Mouse (Mus musculus): Measurements from ENCODE around the gene Hoxa1. TPM values are rescaled to one million over a fixed set of nuclear protein-coding genes. Genes with fewer than 3 reads are reported as not detected.

Hoxa1 gene
- polyA plus RNA-seq, 1 experiment, result 2.0 TPM

DNA sequence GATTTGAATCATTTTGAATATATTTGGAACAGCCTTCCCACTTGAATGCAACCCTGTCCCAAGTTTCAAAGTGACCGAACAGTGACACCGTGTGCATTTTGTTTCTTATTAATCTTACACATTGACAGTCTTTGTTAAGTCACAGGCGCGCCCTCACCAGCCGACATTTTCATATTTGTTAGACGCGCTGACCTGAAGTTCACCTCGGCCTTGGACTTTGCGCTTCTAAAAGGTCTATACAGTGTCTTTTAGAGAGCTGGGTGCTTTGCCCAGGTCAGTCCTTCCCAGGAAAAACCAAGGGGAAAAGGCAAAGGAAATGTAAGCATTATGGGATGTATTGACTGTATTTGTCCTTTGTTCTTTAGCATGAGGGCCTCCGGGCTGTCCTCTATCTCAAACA, 36.6 kb upstream of the Hoxa1 start:
- no peaks in the 10 kb centered on the region for H3K36me3 ChIP-seq (ENCODE audit: control insufficient read depth, insufficient read depth)
- no peak for TF ChIP-seq TCF3 (IDR thresholded peaks at IDR 0.05; ENCODE audit: insufficient read length, low read depth)
- no peak for TF ChIP-seq CEBPB (IDR thresholded peaks at IDR 0.05; ENCODE audit: insufficient read depth, poor library complexity, severe bottlenecking)
- no peak for TF ChIP-seq E2F4 (IDR thresholded peaks at IDR 0.05; ENCODE audit: insufficient read depth)
- TF ChIP-seq POLR2AphosphoS2 (IDR thresholded peaks at IDR 0.05; ENCODE audit: insufficient read length, low read depth), result no peak
- TF ChIP-seq MAX (IDR thresholded peaks at IDR 0.05; ENCODE audit: low read depth), result no peak
- TF ChIP-seq SRF (IDR thresholded peaks at IDR 0.05; ENCODE audit: control insufficient read depth, insufficient read length, low read depth), result no peak
- TF ChIP-seq MYOG (IDR thresholded peaks at IDR 0.05; ENCODE audit: control insufficient read depth in 1 of 3, insufficient read depth in 1 of 3, insufficient read length in 2 of 3, low read depth in 2 of 3), result no peak
- no peak for TF ChIP-seq REST (IDR thresholded peaks at IDR 0.05; ENCODE audit: insufficient read depth, insufficient read length)
- no peak for TF ChIP-seq USF1 (IDR thresholded peaks at IDR 0.05; ENCODE audit: low read depth)
- no peak for TF ChIP-seq POLR2A (IDR thresholded peaks at IDR 0.05; ENCODE audit: insufficient read length, low read depth)
- no peak for TF ChIP-seq MYOD1 (IDR thresholded peaks at IDR 0.05; ENCODE audit: control insufficient read depth in 1 of 3, insufficient read length in 2 of 3, low read depth in 2 of 3)
- H3K79me2 ChIP-seq (ENCODE audit: control insufficient read depth, insufficient read depth), result peaks cover 4% of the 10 kb centered on the region
- H3ac ChIP-seq (ENCODE audit: control insufficient read depth, insufficient read length), result no peak overlapping the region
- no peak overlapping the region for H3K4me2 ChIP-seq (ENCODE audit: low read depth)
- no peaks in the 10 kb centered on the region for H3K27me3 ChIP-seq (ENCODE audit: control insufficient read depth, insufficient read depth, insufficient read length)
- H3K4me3 ChIP-seq, result no peak overlapping the region

DNA sequence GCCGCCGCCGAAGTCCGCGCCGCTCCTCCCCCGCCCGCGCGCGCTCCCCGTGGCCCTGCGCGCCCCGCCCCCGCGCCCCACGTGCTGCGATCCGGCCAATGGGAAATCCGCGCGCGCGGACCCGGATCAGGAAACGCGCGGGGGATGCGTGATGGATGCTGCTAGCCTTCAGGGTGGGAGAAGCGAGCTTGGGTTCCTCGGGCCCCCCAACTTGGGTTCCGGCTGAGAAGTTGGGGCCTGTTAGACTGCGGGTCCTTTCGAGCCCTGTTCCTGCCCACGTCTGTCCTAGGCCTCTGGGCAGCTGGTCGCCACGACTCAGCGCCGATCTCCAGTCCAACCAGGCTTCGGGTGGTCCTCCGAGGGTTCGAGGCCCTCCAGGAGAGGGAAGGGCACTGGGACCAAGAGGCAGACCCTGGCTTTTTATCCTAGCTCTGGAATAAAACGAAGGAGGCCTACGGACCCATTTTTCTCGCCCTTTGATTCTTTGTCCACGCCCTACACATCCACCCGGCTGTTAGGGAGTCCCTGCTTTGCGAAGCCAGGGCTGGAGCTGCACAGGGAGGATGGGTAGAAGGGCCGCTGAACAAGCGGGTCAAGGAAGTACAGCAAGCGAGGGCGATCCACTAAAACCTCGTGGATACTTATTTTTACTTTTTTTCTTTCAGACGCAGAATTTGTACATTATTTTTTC, 33.9 kb upstream of the Hoxa1 start:
- H3K27me3 ChIP-seq (ENCODE audit: control insufficient read depth, insufficient read depth, insufficient read length), result no peaks in the 10 kb centered on the region
- TF ChIP-seq POLR2AphosphoS2 (IDR thresholded peaks at IDR 0.05; ENCODE audit: insufficient read length, low read depth), result peak; percentile 57
- peak; percentile 59 for TF ChIP-seq E2F4 (IDR thresholded peaks at IDR 0.05; ENCODE audit: insufficient read depth)
- no peak for TF ChIP-seq MYOD1 (IDR thresholded peaks at IDR 0.05; ENCODE audit: control insufficient read depth in 1 of 3, insufficient read length in 2 of 3, low read depth in 2 of 3)
- no peak for TF ChIP-seq TCF12 (IDR thresholded peaks at IDR 0.05; ENCODE audit: insufficient read depth, poor library complexity, severe bottlenecking)
- no peak for TF ChIP-seq MAX (IDR thresholded peaks at IDR 0.05; ENCODE audit: low read depth)
- TF ChIP-seq POLR2A (IDR thresholded peaks at IDR 0.05; ENCODE audit: insufficient read length, low read depth), result peak; percentile 54
- TF ChIP-seq USF1 (IDR thresholded peaks at IDR 0.05; ENCODE audit: low read depth), result peak; percentile 93
- no peak for TF ChIP-seq CEBPB (IDR thresholded peaks at IDR 0.05; ENCODE audit: insufficient read depth, poor library complexity, severe bottlenecking)
- TF ChIP-seq MYOG (IDR thresholded peaks at IDR 0.05; ENCODE audit: control insufficient read depth in 1 of 3, insufficient read depth in 1 of 3, insufficient read length in 2 of 3, low read depth in 2 of 3), result no peak
- peak overlapping the region; percentile 84 for H3K4me2 ChIP-seq (ENCODE audit: low read depth)
- peaks cover 4% of the 10 kb centered on the region for H3K79me2 ChIP-seq (ENCODE audit: control insufficient read depth, insufficient read depth)
- H3K36me3 ChIP-seq (ENCODE audit: control insufficient read depth, insufficient read depth), result no peaks in the 10 kb centered on the region
- peak overlapping the region; percentile 0 for H3ac ChIP-seq (ENCODE audit: control insufficient read depth, insufficient read length)
- H3K4me3 ChIP-seq, result peak overlapping the region; percentile 47

DNA sequence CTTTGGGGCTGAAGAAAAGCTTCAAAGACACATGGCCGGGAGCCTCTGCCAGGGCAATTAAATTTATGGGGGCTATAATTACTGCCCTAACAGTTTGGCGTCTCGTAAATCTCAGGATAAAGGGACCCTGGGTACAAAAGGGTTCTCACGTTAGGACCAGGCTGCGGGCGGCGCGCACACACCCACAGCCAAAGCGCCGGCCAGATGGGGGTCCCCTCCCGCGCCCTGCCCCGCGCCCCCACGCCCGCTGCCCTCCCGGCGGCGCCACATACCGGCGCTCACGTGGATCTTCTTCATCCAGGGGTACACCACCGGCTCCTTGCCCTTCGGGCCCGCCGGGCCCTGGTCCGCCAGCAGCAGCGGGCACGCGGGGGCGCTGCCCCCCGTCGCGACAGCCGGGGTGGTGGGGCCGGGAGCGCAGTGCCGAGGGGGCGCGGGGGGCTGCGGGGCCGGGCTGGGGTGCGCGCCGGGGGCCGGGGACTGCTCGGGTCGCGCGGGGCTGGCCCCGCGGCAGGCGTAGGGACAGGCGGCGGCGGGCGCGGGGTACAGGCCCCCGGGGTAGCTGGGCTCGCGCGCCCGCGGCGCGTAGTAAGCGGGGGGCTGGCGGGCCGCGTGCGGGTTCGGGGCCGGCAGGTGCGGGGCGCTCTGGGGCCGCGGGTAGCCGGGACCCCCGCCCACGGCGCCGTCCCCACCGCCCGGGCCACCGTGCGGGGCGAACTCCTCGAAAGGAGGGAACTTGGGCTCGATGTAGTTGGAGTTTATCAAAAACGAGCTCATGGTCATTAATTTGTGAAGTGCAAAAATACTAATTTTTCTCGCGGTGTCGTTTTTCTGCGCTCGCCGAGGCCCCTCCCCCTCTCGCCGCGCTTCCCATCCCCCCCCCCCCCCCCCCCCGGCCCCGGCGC, 33.0 kb upstream of the Hoxa1 start, which contains the start of gene Hoxa4:
Hoxa4 (minus strand) TSS at position 848 of the 905 bp plus-strand sequence.
- Histone ChIP-seq H3ac (ENCODE audit: control insufficient read depth, insufficient read length) (peak within 1 kb of the TSS; percentile 0), H3K27me3 (ENCODE audit: control insufficient read depth, insufficient read depth, insufficient read length) (no peaks in the 10 kb centered on the region), H3K4me2 (ENCODE audit: low read depth) (peak within 1 kb of the TSS; percentile 84), H3K36me3 (ENCODE audit: control insufficient read depth, insufficient read depth) (no peaks in the 10 kb centered on the region), H3K4me3 (peak within 1 kb of the TSS; percentile 47), H3K79me2 (ENCODE audit: control insufficient read depth, insufficient read depth) (peaks cover 4% of the 10 kb centered on the region)
- TF ChIP-seq USF1 (IDR thresholded peaks at IDR 0.05; ENCODE audit: low read depth) (no peak), TCF12 (IDR thresholded peaks at IDR 0.05; ENCODE audit: insufficient read depth, poor library complexity, severe bottlenecking) (no peak), POLR2A (IDR thresholded peaks at IDR 0.05; ENCODE audit: insufficient read length, low read depth) (no peak), POLR2AphosphoS2 (IDR thresholded peaks at IDR 0.05; ENCODE audit: insufficient read length, low read depth) (no peak), MYOD1 (IDR thresholded peaks at IDR 0.05; ENCODE audit: control insufficient read depth in 1 of 3, insufficient read length in 2 of 3, low read depth in 2 of 3) (no peak), MAX (IDR thresholded peaks at IDR 0.05; ENCODE audit: low read depth) (no peak), CEBPB (IDR thresholded peaks at IDR 0.05; ENCODE audit: insufficient read depth, poor library complexity, severe bottlenecking) (no peak), REST (IDR thresholded peaks at IDR 0.05; ENCODE audit: insufficient read depth, insufficient read length) (no peak), E2F4 (IDR thresholded peaks at IDR 0.05; ENCODE audit: insufficient read depth) (no peak), SRF (IDR thresholded peaks at IDR 0.05; ENCODE audit: control insufficient read depth, insufficient read length, low read depth) (no peak), MYOG (IDR thresholded peaks at IDR 0.05; ENCODE audit: control insufficient read depth in 1 of 3, insufficient read depth in 1 of 3, insufficient read length in 2 of 3, low read depth in 2 of 3) (no peak)

DNA sequence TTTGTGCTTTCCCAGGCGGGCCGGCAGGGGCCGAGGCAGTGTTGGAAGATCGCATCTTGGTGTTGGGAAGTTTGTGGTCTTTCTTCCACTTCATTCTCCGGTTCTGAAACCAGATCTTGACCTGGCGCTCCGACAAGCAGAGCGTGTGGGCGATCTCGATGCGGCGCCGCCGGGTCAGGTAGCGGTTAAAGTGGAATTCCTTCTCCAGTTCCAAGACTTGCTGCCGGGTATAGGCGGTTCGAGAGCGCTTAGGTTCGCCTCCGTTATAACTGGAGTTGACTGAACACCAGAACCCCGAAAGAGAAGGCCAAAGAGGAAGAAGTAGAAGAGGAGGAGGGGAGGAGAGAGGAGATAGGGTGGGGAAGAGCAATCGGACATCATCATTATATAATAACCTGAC, 32.3 kb upstream of the Hoxa1 start:
- H3K79me2 ChIP-seq (ENCODE audit: control insufficient read depth, insufficient read depth), result peaks cover 4% of the 10 kb centered on the region
- H3K4me2 ChIP-seq (ENCODE audit: low read depth), result peak overlapping the region; percentile 12
- no peaks in the 10 kb centered on the region for H3K27me3 ChIP-seq (ENCODE audit: control insufficient read depth, insufficient read depth, insufficient read length)
- H3K36me3 ChIP-seq (ENCODE audit: control insufficient read depth, insufficient read depth), result no peaks in the 10 kb centered on the region
- no peak for TF ChIP-seq REST (IDR thresholded peaks at IDR 0.05; ENCODE audit: insufficient read depth, insufficient read length)
- TF ChIP-seq POLR2AphosphoS2 (IDR thresholded peaks at IDR 0.05; ENCODE audit: insufficient read length, low read depth), result no peak
- no peak for TF ChIP-seq TCF12 (IDR thresholded peaks at IDR 0.05; ENCODE audit: insufficient read depth, poor library complexity, severe bottlenecking)
- TF ChIP-seq USF1 (IDR thresholded peaks at IDR 0.05; ENCODE audit: low read depth), result no peak
- no peak for TF ChIP-seq CEBPB (IDR thresholded peaks at IDR 0.05; ENCODE audit: insufficient read depth, poor library complexity, severe bottlenecking)
- H3K4me3 ChIP-seq, result no peak overlapping the region
- H3ac ChIP-seq (ENCODE audit: control insufficient read depth, insufficient read length), result no peak overlapping the region
